In genomic region chr6:51122941-51123340, GRCm38 (mm10) we compare ENCODE assay signal across 26 mouse cellular contexts.
DNase-seq lines count a peak whose midpoint lies in the region; ATAC-seq and TF ChIP-seq lines count a peak whose summit lies in the region.
"Had no signal": no experiment of that assay in that cellular context is flagged by ENCODE, and none has a peak within 500 bp of the region (broad histone marks: within the 10 kb centered on the region; RNA-seq: fewer than 3 reads in every experiment).

No protein-coding gene starts in this region.

- no peaks in the 10 kb centered on the region for H3K9me3 ChIP-seq in embryonic facial prominence, embryonic 10.5 days
- no peaks in the 10 kb centered on the region for H3K9me3 ChIP-seq in midbrain, embryonic 16.5 days (replicated peaks; ENCODE audit: control insufficient read depth, low read length, poor library complexity, severe bottlenecking)
- H3K9me3 ChIP-seq: forebrain, embryonic 15.5 days; heart, embryonic 12.5 days; hindbrain, embryonic 12.5 days; kidney, embryonic 15.5 days; limb, embryonic 13.5 days; neural tube, embryonic 13.5 days had no signal

- DNase-seq in adrenal gland, adult (ENCODE audit: inconsistent age in 2 of 2, low spot score in 1 of 2), result peak; percentile 23 to 63
- DNase-seq in adrenal gland, postnatal 4 days (ENCODE audit: low spot score in 2 of 2), result no peak
- peak; percentile 46 for DNase-seq in heart, adult 11 months
- no peak for DNase-seq in heart, adult 2 months
- DNase-seq in embryonic facial prominence, embryonic 10.5 days (ENCODE audit: low spot score), result no peak
- DNase-seq in left cerebral cortex, postnatal 4 days, result no peak
- DNase-seq: cerebellum, adult 9-11 months; heart, postnatal 10 days; kidney, adult 11 months; kidney, postnatal 36 days; layer of hippocampus, postnatal 36 days; lung, embryonic 14.5 days; lung, postnatal 36 days; midbrain, embryonic 14.5 days; right cerebral cortex, adult 18-20 months; right cerebral cortex, postnatal 4 days; thymus, postnatal 25 days had no signal

- H3K36me3 ChIP-seq in heart, adult 2 months (ENCODE audit: control insufficient read depth, insufficient read depth, low read length), result no peaks in the 10 kb centered on the region
- H3K36me3 ChIP-seq in embryonic facial prominence, embryonic 10.5 days (replicated peaks), result no peaks in the 10 kb centered on the region
- H3K36me3 ChIP-seq in midbrain, embryonic 16.5 days (ENCODE audit: control insufficient read depth, insufficient read depth, low read length), result no peaks in the 10 kb centered on the region
- H3K36me3 ChIP-seq: forebrain, embryonic 15.5 days; heart, embryonic 12.5 days; hindbrain, embryonic 12.5 days; kidney, embryonic 15.5 days; limb, embryonic 13.5 days; neural tube, embryonic 13.5 days had no signal

- no peak overlapping the region for H3K4me3 ChIP-seq in heart, adult 2 months
- no peak overlapping the region for H3K4me3 ChIP-seq in embryonic facial prominence, embryonic 10.5 days
- H3K4me3 ChIP-seq in midbrain, embryonic 16.5 days (ENCODE audit: low read depth, low read length), result no peak overlapping the region
- H3K4me3 ChIP-seq: forebrain, embryonic 15.5 days; heart, embryonic 12.5 days; hindbrain, embryonic 12.5 days; kidney, embryonic 15.5 days; limb, embryonic 13.5 days; myocyte; neural tube, embryonic 13.5 days had no signal

- no peak for TF ChIP-seq CTCF in heart, adult 2 months (IDR thresholded peaks at IDR 0.05)

- no peak for ATAC-seq in midbrain, embryonic 16.5 days
- ATAC-seq: forebrain, embryonic 15.5 days had no signal

- no peaks in the 10 kb centered on the region for H3K27me3 ChIP-seq in heart, adult 2 months (ENCODE audit: control insufficient read depth, insufficient read depth, low read length)
- H3K27me3 ChIP-seq in embryonic facial prominence, embryonic 10.5 days (replicated peaks; ENCODE audit: low read depth, poor library complexity, severe bottlenecking), result no peaks in the 10 kb centered on the region
- H3K27me3 ChIP-seq in midbrain, embryonic 16.5 days (ENCODE audit: control insufficient read depth, insufficient read depth, low read depth, low read length), result no peaks in the 10 kb centered on the region
- H3K27me3 ChIP-seq: forebrain, embryonic 15.5 days; heart, embryonic 12.5 days; hindbrain, embryonic 12.5 days; kidney, embryonic 15.5 days; neural tube, embryonic 13.5 days had no signal

- no peak overlapping the region for H3K4me2 ChIP-seq in midbrain, embryonic 16.5 days (ENCODE audit: low read length)
- H3K4me2 ChIP-seq: forebrain, embryonic 15.5 days; heart, embryonic 12.5 days; hindbrain, embryonic 12.5 days; kidney, embryonic 15.5 days; limb, embryonic 13.5 days; lung, embryonic 14.5 days; neural tube, embryonic 13.5 days had no signal

- 30% methylated on average over 5 of the region's 5 CpGs for WGBS in heart, adult 2 months
- WGBS in embryonic facial prominence, embryonic 10.5 days, result 45% methylated on average over 5 of the region's 5 CpGs
- WGBS in midbrain, embryonic 16.5 days, result 60% methylated on average over 5 of the region's 5 CpGs

- no peak overlapping the region for H3K9ac ChIP-seq in heart, adult 2 months (ENCODE audit: low read depth, low read length)
- no peak overlapping the region for H3K9ac ChIP-seq in midbrain, embryonic 16.5 days (ENCODE audit: low read depth, low read length)
- H3K9ac ChIP-seq: forebrain, embryonic 15.5 days; heart, embryonic 12.5 days; hindbrain, embryonic 12.5 days; kidney, embryonic 15.5 days; limb, embryonic 13.5 days; liver, embryonic 14.5 days; lung, embryonic 14.5 days; neural tube, embryonic 13.5 days had no signal

- no peak for TF ChIP-seq POLR2A in heart, adult 2 months (IDR thresholded peaks at IDR 0.05; ENCODE audit: insufficient read depth, low read depth, low read length)

- no peaks in the 10 kb centered on the region for H3K79me2 ChIP-seq in heart, adult 2 months (replicated peaks; ENCODE audit: control insufficient read depth, insufficient read depth, low read length)

- TF ChIP-seq EP300 in heart, adult 2 months (IDR thresholded peaks at IDR 0.05; ENCODE audit: insufficient read depth, low read depth, low read length), result no peak

- H3K27ac ChIP-seq in heart, adult 2 months, result no peak overlapping the region
- H3K27ac ChIP-seq in embryonic facial prominence, embryonic 10.5 days (replicated peaks), result peak overlapping the region; percentile 65; the same call in 1 of the 2 replicates
- no peak overlapping the region for H3K27ac ChIP-seq in midbrain, embryonic 16.5 days (ENCODE audit: low read length)
- H3K27ac ChIP-seq: forebrain, embryonic 15.5 days; hindbrain, embryonic 12.5 days; kidney, embryonic 15.5 days; limb, embryonic 13.5 days; liver, embryonic 14.5 days; neural tube, embryonic 13.5 days had no signal

- intact Hi-C loops in heart, adult 2 months (cut with DNase I), result no loop called here
- intact Hi-C loops in left cerebral cortex, postnatal 4 days (cut with DNase I), result no loop called here

- H3K4me1 ChIP-seq in heart, adult 2 months (ENCODE audit: control insufficient read depth, insufficient read depth, low read length), result no peaks in the 10 kb centered on the region; the same call in 1 of the 2 replicates
- peaks cover 24% of the 10 kb centered on the region for H3K4me1 ChIP-seq in embryonic facial prominence, embryonic 10.5 days
- H3K4me1 ChIP-seq in midbrain, embryonic 16.5 days (ENCODE audit: control insufficient read depth, insufficient read depth, low read length), result no peaks in the 10 kb centered on the region

Comparison
In these comparisons a context has a peak if more than half of its experiments do, and no peak if none do; other contexts are left out.
1. DNase-seq: peak in adrenal gland, adult (2 of 2) and heart, adult 11 months (single experiment); none in adrenal gland, postnatal 4 days (0 of 2), heart, adult 2 months (0 of 2), embryonic facial prominence, embryonic 10.5 days (single experiment) and left cerebral cortex, postnatal 4 days (single experiment).